16 mouse cellular contexts compared by ENCODE assay signal in genomic region chr1:164210899-164211298, GRCm38 (mm10).
"Had no signal": no experiment of that assay in that cellular context is flagged by ENCODE, and none has a peak within 500 bp of the region (broad histone marks: within the 10 kb centered on the region; RNA-seq: fewer than 3 reads in every experiment).

No protein-coding gene starts in this region.

- H3K27ac ChIP-seq: hindbrain, postnatal 0 days; limb, embryonic 15.5 days; liver, embryonic 15.5 days; midbrain, embryonic 10.5 days; neural tube, embryonic 15.5 days had no signal

- ATAC-seq: hindbrain, postnatal 0 days had no signal

- H3K36me3 ChIP-seq: limb, embryonic 15.5 days; midbrain, embryonic 10.5 days; neural tube, embryonic 15.5 days had no signal

- H3K27me3 ChIP-seq: limb, embryonic 15.5 days; liver, embryonic 15.5 days; neural tube, embryonic 15.5 days had no signal

- H3K9ac ChIP-seq: limb, embryonic 15.5 days; liver, embryonic 15.5 days; lung, embryonic 14.5 days; neural tube, embryonic 15.5 days had no signal

- H3K4me3 ChIP-seq: limb, embryonic 15.5 days; liver, embryonic 15.5 days; midbrain, embryonic 10.5 days; myocyte; neural tube, embryonic 15.5 days had no signal

- H3K9me3 ChIP-seq: limb, embryonic 15.5 days; liver, embryonic 15.5 days; midbrain, embryonic 10.5 days; neural tube, embryonic 15.5 days had no signal

- H3K4me2 ChIP-seq: limb, embryonic 15.5 days; liver, embryonic 15.5 days; lung, embryonic 14.5 days; neural tube, embryonic 15.5 days had no signal

- H3K4me1 ChIP-seq: limb, embryonic 15.5 days; liver, embryonic 15.5 days; midbrain, embryonic 10.5 days; neural tube, embryonic 15.5 days had no signal

- DNase-seq: kidney, postnatal 10 days; layer of hippocampus, adult 9-11 months; layer of hippocampus, postnatal 36 days; lung, embryonic 14.5 days; lung, postnatal 10 days; lung, postnatal 4 days; midbrain, embryonic 14.5 days; spleen, adult 18-20 months; thymus, adult 2 months; thymus, postnatal 36 days had no signal
